Mouse (Mus musculus) heart, embryonic 13.5 days (tissue): ENCODE measurements around the gene Cd300a. TPM values are rescaled to one million over a fixed set of nuclear protein-coding genes. Genes with fewer than 3 reads are reported as not detected.

Experiments used
- ATAC-seq: fragments of 200-750 bp; cut with Nextera tagmentation; 2 replicates; pipeline ENCODE4 v1.8.0; 2017; ENCODE audit warnings: moderate TSS enrichment; ENCODE audit not compliant: insufficient number of reproducible peaks, low FRiP score, low TSS enrichment; ENCODE audit errors: extremely low read depth
- H3K27ac ChIP-seq: fragments of 300-500 bp; sonication (generic); replicated peaks from 2 replicates; pipeline ENCODE4 v1.5.1; 2015; ENCODE audit warnings: moderate library complexity, mild to moderate bottlenecking, inconsistent platforms
- H3K27me3 ChIP-seq: fragments of 300-500 bp; sonication (generic); replicated peaks from 2 replicates; pipeline ENCODE4 v1.6.1; 2015; ENCODE audit warnings: mild to moderate bottlenecking, inconsistent platforms
- H3K36me3 ChIP-seq: fragments of 300-500 bp; sonication (generic); 2 replicates; pipeline ENCODE4 v1.6.1; 2015; ENCODE audit warnings: mild to moderate bottlenecking, inconsistent platforms
- H3K4me1 ChIP-seq: fragments of 300-500 bp; sonication (generic); 2 replicates; pipeline ENCODE4 v1.6.1; 2015; ENCODE audit warnings: inconsistent platforms
- H3K4me2 ChIP-seq: fragments of 300-500 bp; sonication (generic); 2 replicates; pipeline ENCODE4 v1.6.1; 2015; ENCODE audit warnings: inconsistent platforms, mild to moderate bottlenecking, moderate library complexity
- H3K4me3 ChIP-seq: fragments of 300-500 bp; sonication (generic); 2 replicates; pipeline ENCODE4 v1.5.1; 2015; ENCODE audit warnings: moderate library complexity, mild to moderate bottlenecking, inconsistent platforms
- H3K9ac ChIP-seq: fragments of 300-500 bp; sonication (generic); 2 replicates; pipeline ENCODE4 v1.6.1; 2015; ENCODE audit warnings: inconsistent platforms, mild to moderate bottlenecking, moderate library complexity
- H3K9me3 ChIP-seq: fragments of 300-500 bp; sonication (generic); 2 replicates; pipeline ENCODE4 v1.6.1; 2016; ENCODE audit warnings: inconsistent platforms
- WGBS: fragments of 180-500 bp; shearing (Covaris S2); methylation state at CpG from one replicate; pipeline ENCODE4 v1.1.7; 2015; ENCODE audit warnings: mixed read lengths; 5-methylcytosine and 5-hydroxymethylcytosine counted together
- polyA plus RNA-seq: library from polyadenylated mRNA; unstranded; fragments of >200 nt; fragmentation: Nextera tagmentation; extraction: Ambion mirVana; gene quantifications from 2 replicates; pipeline ENCODE4 v1.2.1, GENCODE M21; 2015

Cd300a gene
- polyA plus RNA-seq, 1 experiment from 2014 or later, result 0.82 TPM

DNA sequence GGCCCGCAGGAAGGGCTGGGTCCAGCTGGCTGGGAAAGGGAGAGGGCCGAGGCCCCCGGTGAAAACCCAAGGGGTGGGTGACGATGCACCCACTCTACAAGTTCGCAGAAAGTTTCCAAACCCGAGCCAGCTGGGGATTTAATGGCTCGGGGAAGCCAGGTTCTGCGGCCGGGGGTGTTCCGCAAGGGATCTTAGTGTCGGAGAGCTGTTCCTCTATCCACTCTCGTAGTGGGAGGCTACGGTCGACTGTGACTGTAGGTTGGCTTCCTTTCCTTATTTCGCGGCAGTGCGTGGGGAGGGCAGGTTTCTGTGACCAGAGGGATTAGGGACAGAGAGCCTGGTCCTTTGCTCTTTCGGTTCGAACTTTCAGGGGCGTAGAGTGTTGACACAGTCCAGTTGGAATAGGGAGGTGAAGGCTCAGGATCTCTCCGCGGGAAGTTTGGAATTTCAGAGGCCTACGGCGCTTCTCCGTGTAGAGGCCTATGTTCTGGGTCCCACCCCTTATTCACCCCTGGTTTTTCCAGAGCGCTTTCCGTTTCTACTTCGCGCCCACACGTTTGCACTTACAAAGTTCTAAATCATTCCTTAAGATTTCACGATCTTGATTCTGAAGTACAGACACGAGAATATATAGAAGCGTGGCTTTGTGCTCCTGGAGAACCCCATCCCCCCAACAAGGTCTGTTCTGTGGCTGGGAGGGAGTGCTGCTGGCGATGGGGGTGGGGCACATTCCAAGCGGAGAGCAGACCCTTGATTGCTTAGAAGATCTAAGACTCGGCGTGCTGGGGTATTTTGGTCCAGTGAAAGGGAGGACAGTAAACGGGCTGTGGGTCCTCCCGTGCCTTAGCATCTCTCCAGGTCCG, 37.3 kb upstream of the Cd300a start:
- under 1% methylated on average over 40 of the region's 40 CpGs for WGBS
- H3K9me3 ChIP-seq, result no peaks in the 10 kb centered on the region
- peak overlapping the region; percentile 84 for H3K27ac ChIP-seq
- no peak for ATAC-seq
- H3K27me3 ChIP-seq, result peaks cover 14% of the 10 kb centered on the region
- no peaks in the 10 kb centered on the region for H3K36me3 ChIP-seq
- H3K9ac ChIP-seq, result peak overlapping the region; percentile 93
- H3K4me2 ChIP-seq, result peak overlapping the region; percentile 99
- H3K4me3 ChIP-seq, result peak overlapping the region; percentile 88
- peaks cover 21% of the 10 kb centered on the region for H3K4me1 ChIP-seq

DNA sequence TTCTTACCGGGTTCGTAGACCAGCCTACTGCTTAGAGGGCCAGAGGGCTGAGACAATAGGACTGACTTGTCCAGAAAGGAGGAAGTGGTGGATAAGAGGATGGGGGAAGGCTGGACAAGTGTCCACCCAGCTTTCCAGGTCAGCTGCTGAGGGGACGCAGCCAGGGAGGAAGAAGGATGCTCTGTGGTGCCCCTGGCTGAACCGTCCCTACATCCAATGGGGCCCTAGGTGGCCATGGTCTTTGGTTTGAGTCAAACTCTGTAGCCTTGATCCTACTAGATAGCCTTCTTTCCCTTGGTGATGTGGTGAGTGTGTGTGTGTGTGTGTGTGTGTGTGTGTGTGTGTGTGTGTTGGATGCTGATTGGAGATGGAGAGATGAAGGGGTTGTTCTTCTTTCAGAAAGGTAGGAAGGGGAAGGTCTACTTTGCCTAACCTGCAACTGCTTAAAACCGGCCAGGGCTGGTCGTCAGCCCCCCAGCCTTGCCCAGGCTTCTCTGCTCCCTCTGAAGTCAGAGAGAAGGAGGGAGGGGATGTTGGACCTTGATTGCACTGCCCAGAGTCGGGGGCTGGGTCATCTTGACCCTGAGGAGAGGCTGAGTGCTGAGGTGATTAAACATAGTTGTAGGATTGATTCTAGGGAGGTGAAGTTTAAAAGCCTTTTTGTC, 36.5 kb upstream of the Cd300a start:
- H3K4me2 ChIP-seq, result peak overlapping the region; percentile 99
- H3K4me3 ChIP-seq, result peak overlapping the region; percentile 88
- peak overlapping the region; percentile 84 for H3K27ac ChIP-seq
- peak overlapping the region; percentile 93 for H3K9ac ChIP-seq
- H3K9me3 ChIP-seq, result no peaks in the 10 kb centered on the region
- H3K27me3 ChIP-seq, result peaks cover 14% of the 10 kb centered on the region
- H3K36me3 ChIP-seq, result no peaks in the 10 kb centered on the region
- peaks cover 21% of the 10 kb centered on the region for H3K4me1 ChIP-seq
- WGBS, result 15% methylated on average over 7 of the region's 7 CpGs
- ATAC-seq, result no peak

DNA sequence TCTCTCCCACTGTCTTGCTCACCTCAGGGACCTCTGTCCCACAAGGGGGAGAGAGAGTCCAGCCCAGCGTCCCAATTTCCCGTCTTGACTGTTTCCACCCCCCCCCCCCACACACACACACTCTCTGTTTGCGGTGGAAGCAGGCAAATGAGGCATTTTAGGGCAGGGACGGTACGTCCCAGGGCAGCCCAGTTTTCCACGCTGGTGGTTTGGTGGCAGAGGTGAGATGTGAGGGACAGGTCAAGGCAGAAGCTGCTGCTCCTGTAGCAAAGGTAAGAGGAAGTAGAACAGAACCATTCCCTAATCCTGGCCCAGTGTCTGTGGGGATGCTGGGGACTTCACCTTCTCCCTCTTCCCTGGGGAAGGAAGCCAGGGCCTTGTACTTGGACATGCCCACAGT, 35.3 kb upstream of the Cd300a start:
- 0 out of 2 replicates have a peak, but pooled peaks cover 4% of the 10 kb centered on the region for H3K27me3 ChIP-seq
- H3K9me3 ChIP-seq, result no peaks in the 10 kb centered on the region
- H3K9ac ChIP-seq, result no peak overlapping the region
- no peak overlapping the region for H3K27ac ChIP-seq
- H3K4me3 ChIP-seq, result no peak overlapping the region
- peaks cover 21% of the 10 kb centered on the region for H3K4me1 ChIP-seq
- no peaks in the 10 kb centered on the region for H3K36me3 ChIP-seq
- no peak for ATAC-seq
- WGBS, result 82% methylated on average over 6 of the region's 6 CpGs
- no peak overlapping the region for H3K4me2 ChIP-seq

DNA sequence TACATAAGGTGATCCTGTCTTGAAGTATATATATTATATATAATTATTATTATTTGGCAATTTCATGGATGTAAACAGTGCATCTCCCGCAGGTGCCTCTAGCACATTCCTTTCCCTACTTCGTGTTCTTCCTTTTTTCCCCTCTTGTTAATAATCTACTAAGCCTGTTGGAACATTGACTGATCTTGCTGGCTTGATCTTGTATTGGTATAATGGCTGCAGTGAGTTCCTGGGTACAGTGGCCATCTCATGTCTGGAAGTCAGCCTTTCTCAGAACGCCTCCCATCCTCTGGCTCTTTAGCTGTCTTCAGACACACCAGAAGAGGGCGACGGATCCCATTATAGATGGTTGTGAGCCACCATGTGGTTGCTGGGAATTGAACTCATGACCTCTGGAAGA, 33.7 kb upstream of the Cd300a start:
- Histone ChIP-seq H3K27ac (no peak overlapping the region), H3K4me2 (no peak overlapping the region), H3K4me1 (peaks cover 9% of the 10 kb centered on the region), H3K4me3 (no peak overlapping the region), H3K9me3 (no peaks in the 10 kb centered on the region), H3K27me3 (no peaks in the 10 kb centered on the region), H3K36me3 (no peaks in the 10 kb centered on the region), H3K9ac (no peak overlapping the region)
- 87% methylated on average over 5 of the region's 5 CpGs for WGBS
- ATAC-seq, result no peak

DNA sequence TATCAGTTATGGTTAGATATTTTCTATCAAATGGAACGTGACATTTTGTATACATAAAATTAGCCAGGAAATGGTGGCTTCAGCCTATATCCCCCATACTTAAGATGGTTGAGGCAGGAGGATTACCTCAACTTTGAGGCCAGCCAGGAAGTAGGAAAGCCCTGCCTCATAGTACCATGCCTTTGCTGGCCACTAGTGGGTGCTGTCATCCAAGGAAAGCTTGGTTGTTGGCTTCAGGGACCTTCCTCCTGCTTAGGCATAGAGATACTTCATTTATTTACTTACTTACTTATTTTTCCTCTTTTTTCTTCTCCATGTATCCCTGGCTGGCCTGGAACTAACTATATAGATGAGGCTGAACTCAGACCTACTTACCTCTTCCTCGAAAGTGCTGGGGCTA, 31.2 kb upstream of the Cd300a start:
- Histone ChIP-seq H3K9me3 (no peaks in the 10 kb centered on the region), H3K4me2 (no peak overlapping the region), H3K27me3 (no peaks in the 10 kb centered on the region), H3K4me3 (no peak overlapping the region), H3K27ac (no peak overlapping the region), H3K9ac (no peak overlapping the region), H3K4me1 (no peaks in the 10 kb centered on the region), H3K36me3 (peaks cover 9% of the 10 kb centered on the region)
- no peak for ATAC-seq
- WGBS, result 87% methylated on average over 2 of the region's 2 CpGs

DNA sequence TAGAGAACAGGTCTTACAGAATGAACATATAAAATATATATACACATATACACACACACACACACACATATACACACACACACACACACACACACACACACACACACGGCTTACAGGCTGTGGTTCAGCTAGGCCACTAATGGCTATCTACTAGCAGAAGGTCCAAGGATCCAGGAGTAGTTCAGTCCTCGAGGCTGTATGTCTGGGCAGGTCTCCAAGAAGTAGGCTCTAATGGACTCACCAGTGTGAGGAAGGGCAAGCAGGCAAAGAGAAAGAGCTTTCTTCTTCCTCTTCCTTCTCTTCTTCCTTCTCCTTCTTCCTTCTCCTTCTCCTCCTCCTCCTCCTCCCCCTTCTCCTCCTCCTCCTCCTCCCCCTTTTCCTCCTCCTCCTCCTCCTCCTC, 28.8 kb upstream of the Cd300a start:
- no peak overlapping the region for H3K27ac ChIP-seq
- H3K4me2 ChIP-seq, result no peak overlapping the region
- 49% methylated on average over 2 of the region's 2 CpGs for WGBS
- H3K27me3 ChIP-seq, result no peaks in the 10 kb centered on the region
- H3K9ac ChIP-seq, result no peak overlapping the region
- H3K9me3 ChIP-seq, result no peaks in the 10 kb centered on the region
- H3K36me3 ChIP-seq, result peaks cover 19% of the 10 kb centered on the region
- peaks cover 11% of the 10 kb centered on the region for H3K4me1 ChIP-seq
- no peak overlapping the region for H3K4me3 ChIP-seq
- ATAC-seq, result no peak

DNA sequence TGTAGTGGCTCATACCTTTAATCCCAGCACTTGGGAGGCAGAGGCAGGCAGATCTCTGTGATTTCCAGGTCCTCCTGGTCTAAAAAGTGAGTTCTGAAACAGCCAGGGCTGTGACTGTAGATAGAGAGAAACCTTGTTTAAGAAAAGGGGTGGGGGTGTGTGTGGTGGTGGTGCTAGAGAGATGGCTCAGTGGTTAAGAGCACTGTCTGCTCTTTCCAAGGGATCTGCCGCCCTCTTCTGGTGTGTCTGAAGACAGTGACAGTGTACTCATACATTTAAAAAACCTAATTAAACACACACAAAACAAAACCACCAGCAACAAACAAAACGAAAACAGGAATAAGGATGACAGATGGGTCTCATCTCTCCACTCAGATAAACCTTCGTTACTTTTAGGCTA, 27.2 kb upstream of the Cd300a start:
- Histone ChIP-seq H3K4me3 (no peak overlapping the region), H3K36me3 (peaks cover 19% of the 10 kb centered on the region), H3K4me2 (no peak overlapping the region), H3K4me1 (peaks cover 27% of the 10 kb centered on the region), H3K9me3 (no peaks in the 10 kb centered on the region), H3K27ac (no peak overlapping the region), H3K27me3 (no peaks in the 10 kb centered on the region), H3K9ac (no peak overlapping the region)
- no peak for ATAC-seq
- WGBS, result 86% methylated on average over 3 of the region's 3 CpGs

DNA sequence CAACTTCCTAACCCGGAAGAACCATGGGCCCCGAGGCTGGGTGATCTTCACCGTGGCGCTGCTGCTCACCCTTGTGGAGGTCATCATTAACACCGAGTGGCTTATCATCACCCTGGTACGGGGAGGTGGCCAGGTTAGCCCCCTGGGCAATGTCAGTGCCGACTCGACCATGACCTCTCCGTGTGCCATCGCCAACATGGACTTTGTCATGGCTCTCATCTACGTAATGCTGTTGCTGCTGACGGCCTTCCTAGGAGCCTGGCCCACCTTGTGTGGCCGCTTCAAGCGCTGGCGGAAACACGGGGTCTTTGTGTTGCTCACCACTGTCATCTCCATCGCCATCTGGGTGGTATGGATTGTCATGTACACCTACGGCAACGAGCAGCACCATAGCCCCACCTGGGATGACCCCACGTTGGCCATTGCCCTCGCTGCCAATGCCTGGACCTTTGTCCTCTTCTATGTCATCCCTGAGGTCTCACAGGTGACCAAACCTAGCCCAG, 25.9 kb upstream of the Cd300a start:
- no peak overlapping the region for H3K4me2 ChIP-seq
- H3K36me3 ChIP-seq, result peaks cover 28% of the 10 kb centered on the region
- H3K9me3 ChIP-seq, result no peaks in the 10 kb centered on the region
- H3K27me3 ChIP-seq, result no peaks in the 10 kb centered on the region
- 83% methylated on average over 21 of the region's 21 CpGs for WGBS
- peaks cover 34% of the 10 kb centered on the region for H3K4me1 ChIP-seq
- H3K9ac ChIP-seq, result no peak overlapping the region
- no peak overlapping the region for H3K27ac ChIP-seq
- no peak for ATAC-seq
- H3K4me3 ChIP-seq, result no peak overlapping the region

DNA sequence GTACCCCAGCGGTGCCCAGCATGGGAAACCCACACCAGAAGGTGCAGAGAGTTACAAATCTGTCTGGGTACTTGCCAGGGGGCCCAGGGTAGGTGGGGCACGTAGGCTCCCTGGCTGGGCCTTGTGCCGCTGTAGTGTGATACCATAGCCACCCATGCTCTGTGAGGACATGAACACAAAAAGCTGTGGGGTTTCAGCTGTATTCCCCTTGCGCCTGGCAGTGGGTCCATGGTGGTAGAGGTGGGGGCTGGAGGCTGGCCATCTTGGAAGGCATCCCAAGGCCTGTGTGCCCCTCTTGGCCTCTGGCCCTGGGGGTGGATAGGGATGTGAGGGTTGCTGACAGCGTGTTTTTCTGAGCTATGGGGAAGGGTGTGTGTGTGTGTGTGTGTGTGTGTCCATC, 23.8 kb upstream of the Cd300a start:
- peak overlapping the region; percentile 85 for H3K27ac ChIP-seq
- H3K9ac ChIP-seq, result 0 out of 2 replicates have a peak overlapping the region, but pooled peaks have one; percentile 8
- H3K27me3 ChIP-seq, result no peaks in the 10 kb centered on the region
- peaks cover 34% of the 10 kb centered on the region for H3K4me1 ChIP-seq
- no peak for ATAC-seq
- 71% methylated on average over 5 of the region's 5 CpGs for WGBS
- peaks cover 45% of the 10 kb centered on the region for H3K36me3 ChIP-seq
- H3K4me3 ChIP-seq, result no peak overlapping the region
- no peak overlapping the region for H3K4me2 ChIP-seq
- no peaks in the 10 kb centered on the region for H3K9me3 ChIP-seq

DNA sequence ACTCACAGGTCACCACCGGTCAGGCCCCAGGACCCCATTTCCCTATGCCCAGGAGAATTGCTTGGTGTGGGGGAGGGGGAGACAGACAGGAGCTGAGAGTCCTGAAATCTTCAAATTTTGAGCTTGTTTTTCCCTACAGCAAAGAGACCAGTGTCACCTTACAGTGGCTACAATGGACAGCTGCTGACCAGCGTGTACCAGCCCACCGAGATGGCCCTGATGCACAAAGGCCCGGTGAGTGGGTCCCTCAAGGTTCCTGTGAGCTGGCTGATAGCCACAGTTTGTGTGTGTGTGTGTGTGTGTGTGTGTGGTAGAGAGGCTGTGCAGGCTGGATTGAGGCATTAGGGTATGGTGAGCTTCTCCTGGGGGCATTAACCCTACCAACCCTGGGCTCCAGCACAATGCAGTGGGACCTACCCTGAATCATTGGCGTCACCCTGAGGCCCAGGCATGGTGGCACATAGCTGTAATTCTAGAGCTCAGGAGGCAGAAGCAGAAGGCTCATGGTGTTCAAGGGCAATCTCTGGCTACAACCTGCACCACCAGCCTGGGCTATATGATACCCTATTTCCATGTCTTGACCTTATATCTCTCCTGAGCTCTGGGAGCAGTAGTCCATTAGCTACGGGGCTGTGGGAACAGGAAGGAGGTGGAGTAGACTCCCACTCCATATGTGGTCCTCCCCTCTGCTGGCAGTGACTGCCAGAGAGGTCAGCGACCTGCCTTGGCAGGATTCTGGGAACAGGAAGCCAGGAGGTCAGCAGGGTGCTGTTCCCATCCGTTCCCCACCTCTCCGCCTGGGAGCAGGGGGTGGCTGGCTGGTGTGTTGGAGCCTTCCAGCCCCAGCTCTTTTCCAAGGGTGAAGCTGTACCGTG, 23.1 kb upstream of the Cd300a start:
- Histone ChIP-seq H3K4me2 (peak overlapping the region; percentile 35), H3K27ac (peak overlapping the region; percentile 85), H3K4me1 (peaks cover 34% of the 10 kb centered on the region), H3K9ac (peak overlapping the region; percentile 53; the same call in 1 of the 2 replicates), H3K27me3 (no peaks in the 10 kb centered on the region), H3K4me3 (no peak overlapping the region), H3K9me3 (no peaks in the 10 kb centered on the region), H3K36me3 (peaks cover 52% of the 10 kb centered on the region)
- ATAC-seq, result peak; percentile 44; the same call in 1 of the 2 replicates
- 37% methylated on average over 10 of the region's 10 CpGs for WGBS
